Comparison of ENCODE assay signal across 22 mouse cellular contexts in genomic region chr6:51808011-51808410, GRCm38 (mm10).
"Had no signal": no experiment of that assay in that cellular context is flagged by ENCODE, and none has a peak within 500 bp of the region (broad histone marks: within the 10 kb centered on the region; RNA-seq: fewer than 3 reads in every experiment).

No protein-coding gene starts in this region.

- H3K4me3 ChIP-seq: layer of hippocampus, adult 2 months; left cerebral cortex, adult 2 months; midbrain, embryonic 12.5 days; midbrain, embryonic 15.5 days; neural tube, embryonic 12.5 days; neural tube, embryonic 15.5 days had no signal

- H3K27ac ChIP-seq: layer of hippocampus, adult 2 months; left cerebral cortex, adult 2 months; liver, embryonic 14.5 days; macrophage; midbrain, embryonic 12.5 days; midbrain, embryonic 15.5 days; neural tube, embryonic 12.5 days; neural tube, embryonic 15.5 days had no signal

- H3K9me3 ChIP-seq: midbrain, embryonic 12.5 days; midbrain, embryonic 15.5 days; neural tube, embryonic 12.5 days; neural tube, embryonic 15.5 days had no signal

- H3K9ac ChIP-seq: liver, embryonic 14.5 days; liver, postnatal 0 days; lung, embryonic 14.5 days; midbrain, embryonic 12.5 days; midbrain, embryonic 15.5 days; neural tube, embryonic 12.5 days; neural tube, embryonic 15.5 days had no signal

- DNase-seq: kidney, adult 18-20 months; kidney, adult 9 months; kidney, postnatal 14 days; kidney, postnatal 4 days; layer of hippocampus, adult 9-11 months; layer of hippocampus, postnatal 36 days; liver, postnatal 0 days; lung, embryonic 14.5 days; right cerebral cortex, adult 18-20 months; right cerebral cortex, postnatal 25 days; thymus, adult 2 months; thymus, postnatal 14 days; thymus, postnatal 4 days had no signal

- ATAC-seq: liver, postnatal 0 days; lung, postnatal 0 days; midbrain, embryonic 15.5 days had no signal

- H3K36me3 ChIP-seq: midbrain, embryonic 12.5 days; midbrain, embryonic 15.5 days; neural tube, embryonic 12.5 days; neural tube, embryonic 15.5 days had no signal

- H3K4me2 ChIP-seq: lung, embryonic 14.5 days; midbrain, embryonic 12.5 days; midbrain, embryonic 15.5 days; neural tube, embryonic 12.5 days; neural tube, embryonic 15.5 days had no signal

- H3K4me1 ChIP-seq: midbrain, embryonic 12.5 days; neural tube, embryonic 12.5 days; neural tube, embryonic 15.5 days had no signal

- H3K27me3 ChIP-seq: midbrain, embryonic 12.5 days; midbrain, embryonic 15.5 days; neural tube, embryonic 12.5 days had no signal
